Mouse (Mus musculus): ENCODE results near the gene Rabgap1. TPM values are rescaled to one million over a fixed set of nuclear protein-coding genes. Genes with fewer than 3 reads are reported as not detected.

The Rabgap1 gene
- polyA plus RNA-seq, 1 experiment from 2014 or later, result 65.1 TPM

- Histone ChIP-seq H3K4me1 (no peaks in the 10 kb centered on the region), H3K27me3 (no peaks in the 10 kb centered on the region), H3K9me3 (no peaks in the 10 kb centered on the region), H3K27ac (no peak overlapping the region), H3K36me3 (peaks cover 22% of the 10 kb centered on the region), H3K4me2 (replicated peaks) (no peak overlapping the region), H3K9ac (no peak overlapping the region), H3K4me3 (no peak overlapping the region)
- no peak for ATAC-seq (ENCODE audit: insufficient number of reproducible peaks, insufficient read depth, low FRiP score, low TSS enrichment)
- 90% methylated on average over 2 of the region's 2 CpGs for WGBS
Measured at GRCm38 (mm10) chr2:37572141-37572540, 129.1 kb downstream of the Rabgap1 start.

GRCm38 (mm10) chr2:37576661-37577060 lies 133.6 kb downstream of the Rabgap1 start:
- Histone ChIP-seq H3K4me1 (no peaks in the 10 kb centered on the region), H3K4me3 (no peak overlapping the region), H3K9me3 (no peaks in the 10 kb centered on the region), H3K27ac (no peak overlapping the region), H3K27me3 (no peaks in the 10 kb centered on the region), H3K36me3 (no peaks in the 10 kb centered on the region), H3K9ac (no peak overlapping the region), H3K4me2 (replicated peaks) (no peak overlapping the region)
- no peak for ATAC-seq (ENCODE audit: insufficient number of reproducible peaks, insufficient read depth, low FRiP score, low TSS enrichment)
- WGBS, result 71% methylated on average over 1 of the region's 1 CpGs

GRCm38 (mm10) chr2:37578185-37578584 lies 135.1 kb downstream of the Rabgap1 start:
- no peak for ATAC-seq (ENCODE audit: insufficient number of reproducible peaks, insufficient read depth, low FRiP score, low TSS enrichment)
- Histone ChIP-seq H3K36me3 (no peaks in the 10 kb centered on the region), H3K27ac (no peak overlapping the region), H3K4me3 (no peak overlapping the region), H3K4me1 (no peaks in the 10 kb centered on the region), H3K9me3 (no peaks in the 10 kb centered on the region), H3K4me2 (replicated peaks) (no peak overlapping the region), H3K9ac (no peak overlapping the region), H3K27me3 (no peaks in the 10 kb centered on the region)
- 83% methylated on average over 2 of the region's 2 CpGs for WGBS

GRCm38 (mm10) chr2:37587919-37588318 lies 144.8 kb downstream of the Rabgap1 start:
- no peaks in the 10 kb centered on the region for H3K4me1 ChIP-seq
- ATAC-seq (ENCODE audit: insufficient number of reproducible peaks, insufficient read depth, low FRiP score, low TSS enrichment), result no peak
- no peaks in the 10 kb centered on the region for H3K27me3 ChIP-seq
- H3K4me3 ChIP-seq, result no peak overlapping the region
- H3K4me2 ChIP-seq (replicated peaks), result no peak overlapping the region
- peaks cover 13% of the 10 kb centered on the region for H3K36me3 ChIP-seq
- H3K9ac ChIP-seq, result no peak overlapping the region
- no peak overlapping the region for H3K27ac ChIP-seq
- H3K9me3 ChIP-seq, result no peaks in the 10 kb centered on the region

Other genes starting within 250 kb of the Rabgap1 start
- gene Olfr366, start 231.7 kb upstream of the Rabgap1 start, polyA plus RNA-seq (2016; fragmentation: Nextera tagmentation; extraction: Ambion mirVana), result not detected in 2 replicates
- not detected in 2 replicates for gene Olfr368, start 116.8 kb upstream of the Rabgap1 start, polyA plus RNA-seq (2016; fragmentation: Nextera tagmentation; extraction: Ambion mirVana)
- 51.5 and 52.7 TPM in 2 replicates for gene Pdcl, start 83.9 kb upstream of the Rabgap1 start, polyA plus RNA-seq (2016; fragmentation: Nextera tagmentation; extraction: Ambion mirVana)
- 22.9 and 23.1 TPM in 2 replicates for gene Rc3h2, start 20.4 kb upstream of the Rabgap1 start, polyA plus RNA-seq (2016; fragmentation: Nextera tagmentation; extraction: Ambion mirVana)
- 10.5 and 12.4 TPM in 2 replicates for gene Zbtb26, start 144 bp upstream of the Rabgap1 start, polyA plus RNA-seq (2016; fragmentation: Nextera tagmentation; extraction: Ambion mirVana)
- 8.1 and 8.7 TPM in 2 replicates for gene Zbtb6, start 108 bp upstream of the Rabgap1 start, polyA plus RNA-seq (2016; fragmentation: Nextera tagmentation; extraction: Ambion mirVana)
- 2.3 TPM in 2 replicates for gene Gpr21, start 73.1 kb downstream of the Rabgap1 start, polyA plus RNA-seq (2016; fragmentation: Nextera tagmentation; extraction: Ambion mirVana)